Mouse (Mus musculus) limb, embryonic 14.5 days (tissue): ENCODE results near the gene Jmjd7. TPM values are rescaled to one million over a fixed set of nuclear protein-coding genes. Genes with fewer than 3 reads are reported as not detected.

Source experiments
- ATAC-seq: fragments of 200-750 bp; cut with Nextera tagmentation; 2 replicates; pipeline ENCODE4 v1.8.0; 2017; ENCODE audit warnings: low read depth, moderate number of reproducible peaks, moderate TSS enrichment; ENCODE audit not compliant: low FRiP score
- DNase-seq: peaks from one replicate; pipeline ENCODE4 v3.0.0-alpha.2; 2015; ENCODE audit warnings: low spot score
- H3K27ac ChIP-seq: fragments of 300-500 bp; sonication (generic); replicated peaks from 2 replicates; pipeline ENCODE4 v1.5.1; 2014; ENCODE audit warnings: low read depth, mild to moderate bottlenecking, low read length, moderate library complexity, mixed read lengths
- H3K27me3 ChIP-seq: fragments of 300-500 bp; sonication (generic); 2 replicates; pipeline ENCODE4 v1.6.1; 2014; ENCODE audit warnings: low read length, mixed read lengths; ENCODE audit not compliant: control insufficient read depth, insufficient read depth
- H3K36me3 ChIP-seq: fragments of 300-500 bp; sonication (generic); 2 replicates; pipeline ENCODE4 v1.6.1; 2014; ENCODE audit warnings: mild to moderate bottlenecking, low read length, moderate library complexity, mixed read lengths; ENCODE audit not compliant: control insufficient read depth, insufficient read depth
- H3K4me1 ChIP-seq: fragments of 300-500 bp; sonication (generic); 2 replicates; pipeline ENCODE4 v1.6.1; 2014; ENCODE audit warnings: antibody characterized with exemption, low read length, mixed read lengths; ENCODE audit not compliant: control insufficient read depth, insufficient read depth
- H3K4me2 ChIP-seq: fragments of 300-500 bp; sonication (generic); replicated peaks from 2 replicates; pipeline ENCODE4 v1.6.1; 2014; ENCODE audit warnings: low read depth, mild to moderate bottlenecking, low read length, moderate library complexity; ENCODE audit not compliant: severe bottlenecking
- H3K4me3 ChIP-seq: fragments of 300-500 bp; sonication (generic); replicated peaks from 2 replicates; pipeline ENCODE4 v1.5.1; 2014; ENCODE audit warnings: low read length
- H3K9ac ChIP-seq: fragments of 300-500 bp; sonication (generic); 2 replicates; pipeline ENCODE4 v1.6.1; 2014; ENCODE audit warnings: mild to moderate bottlenecking, low read depth, low read length, moderate library complexity; ENCODE audit not compliant: severe bottlenecking
- H3K9me3 ChIP-seq: fragments of 300-500 bp; sonication (generic); 2 replicates; pipeline ENCODE4 v1.6.1; 2016; ENCODE audit warnings: low read length; ENCODE audit not compliant: control insufficient read depth
- POLR2A ChIP-seq: fragments of 200-500 bp; IDR thresholded peaks from 2 replicates; pipeline ENCODE4 v1.8.0; 2012; ENCODE audit warnings: inconsistent platforms, mild to moderate bottlenecking, moderate library complexity, borderline replicate concordance; ENCODE audit not compliant: insufficient read depth, insufficient read length; ENCODE audit errors: extremely low read depth
- WGBS: fragments of 180-500 bp; shearing (Covaris S2); extraction: QIAGEN DNeasy Blood & Tissue Kit; methylation state at CpG from one replicate; pipeline ENCODE4 v1.1.7; 2014; 5-methylcytosine and 5-hydroxymethylcytosine counted together
- polyA plus RNA-seq, 2 experiments: library from polyadenylated mRNA; depleted of rRNA in 1 of 2; stranded (reverse) in 1 of 2; unstranded in 1 of 2; fragments of >200 nt; fragmentation: Nextera tagmentation in 1 of 2; extraction: Ambion mirVana in 1 of 2; gene quantifications; 2 replicates each; pipeline versions ENCODE4 v1.2.1 to v1.2.3; 2012 to 2014

Gene Jmjd7
- polyA plus RNA-seq, 2 experiments: 20.2 to 26.1 TPM

DNA sequence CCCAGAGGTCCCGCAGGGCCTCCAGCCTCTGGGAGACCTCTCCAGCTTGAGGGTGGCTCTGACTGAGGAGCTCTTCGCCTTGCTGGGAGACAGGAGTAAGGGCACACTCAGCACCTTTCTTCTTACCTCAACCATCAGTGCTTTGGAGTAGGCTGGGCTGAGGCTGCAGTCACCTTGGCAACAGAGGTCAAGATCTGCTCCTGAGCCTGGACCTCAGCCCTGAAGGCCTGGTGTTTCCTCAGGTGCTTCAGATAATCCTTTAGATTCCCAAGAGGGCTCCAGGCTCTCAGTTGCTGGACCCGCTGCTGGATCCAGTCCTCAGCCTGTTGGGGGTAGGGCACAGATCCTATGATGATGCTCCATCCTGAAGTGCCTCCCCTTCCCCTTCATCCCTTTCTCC is 32.2 kb downstream of the Jmjd7 start:
- no peak for ATAC-seq
- Histone ChIP-seq H3K9ac (no peak overlapping the region), H3K9me3 (no peaks in the 10 kb centered on the region), H3K36me3 (no peaks in the 10 kb centered on the region), H3K4me2 (no peak overlapping the region), H3K27ac (no peak overlapping the region), H3K4me3 (no peak overlapping the region), H3K4me1 (no peaks in the 10 kb centered on the region), H3K27me3 (no peaks in the 10 kb centered on the region)
- no peak for DNase-seq
- WGBS: 72% methylated on average over 3 of the region's 3 CpGs
- no peak for TF ChIP-seq POLR2A

DNA sequence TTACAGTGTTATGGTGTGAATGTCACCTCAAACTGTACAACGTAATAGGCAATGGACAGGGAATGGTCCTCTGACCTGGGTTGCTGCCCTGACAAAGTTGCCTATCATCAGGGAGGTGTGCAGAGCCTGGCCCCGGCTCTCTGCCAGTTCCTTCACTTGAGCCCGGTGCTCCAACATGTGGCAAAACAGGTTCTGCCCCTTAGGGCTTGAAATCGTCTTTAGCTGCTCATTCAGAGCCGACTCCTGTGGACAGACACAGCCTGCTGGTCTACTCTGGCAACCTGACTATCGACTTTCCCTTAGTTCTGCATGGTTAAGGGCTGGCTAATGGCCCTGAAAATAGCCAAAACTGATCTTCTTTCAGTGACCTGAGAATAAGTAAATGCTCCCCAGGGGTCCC is 32.9 kb downstream of the Jmjd7 start:
- H3K36me3 ChIP-seq: no peaks in the 10 kb centered on the region
- DNase-seq: no peak

DNA sequence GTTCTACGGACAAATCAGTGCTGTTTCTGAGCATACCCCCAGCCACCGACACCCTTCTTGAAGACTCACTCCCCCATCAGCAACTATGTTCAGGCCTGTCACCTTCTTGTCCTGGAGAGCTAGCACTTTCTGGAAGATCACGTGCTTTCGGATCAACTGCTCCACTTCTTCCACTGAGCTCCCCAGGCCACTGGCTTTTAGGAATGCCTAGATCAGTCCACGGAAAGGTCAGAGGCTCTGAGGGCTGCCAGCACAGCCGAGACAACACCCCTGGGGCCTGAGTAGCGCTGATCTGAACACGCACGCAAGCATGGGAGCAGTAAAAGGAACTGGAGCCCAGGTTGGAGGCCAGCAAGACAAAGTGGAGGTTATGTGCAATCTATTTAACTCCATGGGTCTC is 33.4 kb downstream of the Jmjd7 start:
- no peak for TF ChIP-seq POLR2A
- Histone ChIP-seq H3K36me3 (no peaks in the 10 kb centered on the region), H3K27ac (no peak overlapping the region), H3K9ac (no peak overlapping the region), H3K4me2 (no peak overlapping the region), H3K4me3 (no peak overlapping the region), H3K27me3 (no peaks in the 10 kb centered on the region), H3K9me3 (no peaks in the 10 kb centered on the region), H3K4me1 (no peaks in the 10 kb centered on the region)
- no peak for ATAC-seq
- no peak for DNase-seq
- 61% methylated on average over 9 of the region's 9 CpGs for WGBS

More for the DNA sequence above, 32.9 kb downstream of the Jmjd7 start:
- no peak for TF ChIP-seq POLR2A
- Histone ChIP-seq H3K4me1 (no peaks in the 10 kb centered on the region), H3K27me3 (no peaks in the 10 kb centered on the region), H3K27ac (no peak overlapping the region), H3K4me2 (no peak overlapping the region), H3K9me3 (no peaks in the 10 kb centered on the region), H3K4me3 (no peak overlapping the region), H3K9ac (no peak overlapping the region)
- no peak for ATAC-seq
- WGBS: 43% methylated on average over 6 of the region's 6 CpGs

DNA sequence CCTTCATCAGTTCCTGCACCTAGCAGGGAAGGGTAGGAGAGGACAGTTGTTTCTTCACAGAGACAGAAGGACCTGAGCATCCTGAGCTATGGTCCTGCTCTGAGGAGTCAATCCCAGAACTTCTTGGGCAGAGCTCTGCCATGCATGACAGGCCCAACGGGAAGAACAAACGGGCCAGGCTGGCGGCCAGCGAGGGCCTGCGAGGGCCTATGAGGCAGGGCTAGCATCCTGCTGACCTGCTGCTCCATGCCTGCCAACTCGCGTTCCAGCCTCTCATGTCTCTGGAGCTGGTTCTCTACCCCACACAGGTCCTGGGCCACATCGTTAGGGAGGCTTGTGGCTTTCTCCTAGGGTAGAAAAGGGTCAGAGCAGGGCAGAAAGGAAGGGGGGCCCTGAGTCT is 35.0 kb downstream of the Jmjd7 start:
- no peak overlapping the region for H3K4me2 ChIP-seq
- TF ChIP-seq POLR2A: no peak
- no peak overlapping the region for H3K9ac ChIP-seq
- WGBS: 76% methylated on average over 8 of the region's 8 CpGs
- no peaks in the 10 kb centered on the region for H3K36me3 ChIP-seq
- no peaks in the 10 kb centered on the region for H3K9me3 ChIP-seq
- no peak overlapping the region for H3K27ac ChIP-seq
- DNase-seq: no peak
- ATAC-seq: no peak
- H3K4me1 ChIP-seq: no peaks in the 10 kb centered on the region
- H3K4me3 ChIP-seq: no peak overlapping the region
- H3K27me3 ChIP-seq: no peaks in the 10 kb centered on the region

DNA sequence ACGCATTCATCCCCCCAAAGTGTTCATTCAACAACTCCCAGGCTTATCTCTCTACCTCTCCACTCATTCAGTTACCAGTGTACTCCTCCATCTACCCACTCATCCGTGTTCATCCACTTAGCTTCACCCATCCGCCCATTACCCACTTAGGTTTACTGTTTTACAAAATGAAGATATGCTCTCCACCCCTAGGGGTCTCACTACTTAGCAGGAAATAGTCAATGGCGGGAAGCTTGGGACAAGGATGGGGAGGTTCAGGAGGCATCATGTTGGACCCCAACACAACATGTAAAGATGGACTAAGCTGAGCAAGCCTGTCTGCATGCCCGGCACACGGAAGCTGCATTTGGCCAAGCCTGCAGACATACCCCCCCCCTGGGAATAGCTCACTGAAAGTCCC is 37.4 kb downstream of the Jmjd7 start:
- Histone ChIP-seq H3K9ac (no peak overlapping the region), H3K4me1 (no peaks in the 10 kb centered on the region), H3K36me3 (no peaks in the 10 kb centered on the region), H3K27ac (no peak overlapping the region), H3K4me2 (no peak overlapping the region), H3K4me3 (no peak overlapping the region), H3K27me3 (no peaks in the 10 kb centered on the region), H3K9me3 (no peaks in the 10 kb centered on the region)
- ATAC-seq (no peak), DNase-seq (no peak)
- WGBS: 81% methylated on average over 6 of the region's 6 CpGs
- TF ChIP-seq POLR2A: no peak

DNA sequence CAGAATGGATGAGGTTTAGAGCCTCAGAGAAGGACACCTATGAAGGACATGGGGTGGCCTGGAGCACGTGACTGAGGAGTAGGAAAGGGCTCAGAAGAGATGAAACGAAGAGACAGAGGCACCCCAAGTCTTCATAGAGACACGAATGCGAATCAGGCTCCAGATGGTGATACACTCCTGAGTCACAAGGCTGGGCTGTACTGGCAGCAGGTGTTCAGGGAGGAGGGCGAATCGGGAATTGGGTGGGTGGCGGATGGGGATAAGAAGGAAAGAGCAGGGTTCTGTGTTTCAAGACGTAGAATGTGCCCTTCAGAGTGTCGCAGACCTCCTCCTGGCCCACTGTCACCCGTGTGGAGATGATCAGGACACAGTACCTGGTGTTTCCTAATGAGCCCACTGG is 38.0 kb downstream of the Jmjd7 start:
- no peak overlapping the region for H3K27ac ChIP-seq
- H3K27me3 ChIP-seq: no peaks in the 10 kb centered on the region
- 84% methylated on average over 10 of the region's 10 CpGs for WGBS
- no peak for TF ChIP-seq POLR2A
- H3K36me3 ChIP-seq: no peaks in the 10 kb centered on the region
- no peaks in the 10 kb centered on the region for H3K9me3 ChIP-seq
- DNase-seq: no peak
- H3K4me2 ChIP-seq: no peak overlapping the region
- H3K4me3 ChIP-seq: no peak overlapping the region
- H3K4me1 ChIP-seq: no peaks in the 10 kb centered on the region
- no peak overlapping the region for H3K9ac ChIP-seq
- no peak for ATAC-seq
